11 mouse cellular contexts compared by ENCODE assay signal in the genomic region with DNA sequence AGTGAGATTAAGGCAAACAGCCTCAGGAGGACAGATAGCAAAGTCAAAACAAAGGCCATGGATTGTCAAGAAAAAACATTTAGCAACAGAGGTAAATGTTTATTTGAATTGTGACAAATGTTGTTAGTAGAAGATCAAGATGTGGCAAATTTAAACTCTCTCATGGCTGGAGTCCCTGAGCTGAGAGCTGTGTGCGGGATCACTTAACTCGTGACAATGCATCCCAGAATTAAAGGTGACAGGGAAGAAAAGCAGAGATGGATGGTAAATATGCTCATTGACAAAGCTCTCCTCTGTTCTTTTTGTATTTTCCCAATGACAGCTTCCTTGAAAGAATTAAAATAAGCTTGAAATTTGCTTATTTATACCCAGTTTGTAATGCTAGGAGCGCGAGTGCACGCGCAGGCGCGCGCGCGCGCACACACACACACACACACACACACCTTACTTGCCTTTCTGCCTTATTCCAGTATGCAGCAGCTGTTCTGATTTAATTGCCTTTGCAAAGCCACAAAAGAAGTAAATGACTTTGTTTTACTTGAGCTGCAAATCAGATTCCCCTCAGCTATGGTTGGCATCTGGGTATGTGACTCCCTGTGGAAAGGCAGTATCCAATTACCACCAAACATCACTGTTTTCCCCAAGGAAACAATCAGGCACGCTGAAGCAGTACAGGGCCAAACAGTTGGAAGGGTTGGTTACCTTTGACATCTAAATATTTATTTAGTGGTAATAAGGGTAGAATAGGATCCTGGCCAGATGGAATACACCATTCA.
DNase-seq lines count a peak whose midpoint lies in the region; ATAC-seq lines count a peak whose summit lies in the region.
"Had no signal": no experiment of that assay in that cellular context is flagged by ENCODE, and none has a peak within 500 bp of the region (broad histone marks: within the 10 kb centered on the region; RNA-seq: fewer than 3 reads in every experiment).

No protein-coding gene starts in this region.

- H3K4me2 ChIP-seq in embryonic facial prominence, embryonic 14.5 days (ENCODE audit: low read depth, low read length), result peak overlapping the region; percentile 28; the same call in 1 of the 2 replicates
- peak overlapping the region; percentile 42 for H3K4me2 ChIP-seq in hindbrain, embryonic 16.5 days (ENCODE audit: low read length)
- H3K4me2 ChIP-seq in midbrain, embryonic 16.5 days (ENCODE audit: low read length), result peak overlapping the region; percentile 2; the same call in 1 of the 2 replicates

- H3K9me3 ChIP-seq in embryonic facial prominence, embryonic 14.5 days (ENCODE audit: control insufficient read depth, low read length), result no peaks in the 10 kb centered on the region
- no peaks in the 10 kb centered on the region for H3K9me3 ChIP-seq in hindbrain, embryonic 16.5 days (ENCODE audit: control insufficient read depth, low read length)
- H3K9me3 ChIP-seq in midbrain, embryonic 16.5 days (replicated peaks; ENCODE audit: control insufficient read depth, low read length, poor library complexity, severe bottlenecking), result no peaks in the 10 kb centered on the region
- H3K9me3 ChIP-seq: G1E had no signal

- H3K4me1 ChIP-seq in embryonic facial prominence, embryonic 14.5 days (ENCODE audit: control insufficient read depth, insufficient read depth, low read length), result no peaks in the 10 kb centered on the region
- 0 out of 2 replicates have a peak, but pooled peaks cover 3% of the 10 kb centered on the region for H3K4me1 ChIP-seq in hindbrain, embryonic 16.5 days (ENCODE audit: control insufficient read depth, insufficient read depth, low read depth, low read length)
- H3K4me1 ChIP-seq in midbrain, embryonic 16.5 days (ENCODE audit: control insufficient read depth, insufficient read depth, low read length), result peaks cover 5% of the 10 kb centered on the region

- H3K9ac ChIP-seq in embryonic facial prominence, embryonic 14.5 days (ENCODE audit: low read depth, low read length), result no peak overlapping the region
- H3K9ac ChIP-seq in hindbrain, embryonic 16.5 days (ENCODE audit: low read depth, low read length), result peak overlapping the region; percentile 17; the same call in 1 of the 2 replicates
- H3K9ac ChIP-seq in midbrain, embryonic 16.5 days (ENCODE audit: low read depth, low read length), result no peak overlapping the region

- 56% methylated on average over 13 of the region's 13 CpGs for WGBS in embryonic facial prominence, embryonic 14.5 days
- 44% methylated on average over 13 of the region's 13 CpGs for WGBS in hindbrain, embryonic 16.5 days
- WGBS in midbrain, embryonic 16.5 days, result 55% methylated on average over 13 of the region's 13 CpGs

- DNase-seq in embryo, embryonic 10.5 days (ENCODE audit: low spot score), result peak; percentile 62
- peak; percentile 67 for DNase-seq in embryonic facial prominence, embryonic 14.5 days (ENCODE audit: low spot score)
- DNase-seq in right cerebral cortex, postnatal 36 days (ENCODE audit: low spot score in 2 of 2), result no peak
- no peak for DNase-seq in spleen, postnatal 4 days (ENCODE audit: low spot score in 2 of 2)
- no peak for DNase-seq in testis, postnatal 14 days (ENCODE audit: low spot score)
- DNase-seq: kidney, postnatal 25 days; liver; lung, postnatal 36 days had no signal

- no peaks in the 10 kb centered on the region for H3K27me3 ChIP-seq in embryonic facial prominence, embryonic 14.5 days (replicated peaks; ENCODE audit: control insufficient read depth, insufficient read depth, low read length)
- H3K27me3 ChIP-seq in hindbrain, embryonic 16.5 days (replicated peaks; ENCODE audit: control insufficient read depth, insufficient read depth, low read length), result no peaks in the 10 kb centered on the region
- no peaks in the 10 kb centered on the region for H3K27me3 ChIP-seq in midbrain, embryonic 16.5 days (ENCODE audit: control insufficient read depth, insufficient read depth, low read depth, low read length)

- no peak overlapping the region for H3K4me3 ChIP-seq in embryonic facial prominence, embryonic 14.5 days (ENCODE audit: low read depth, low read length)
- H3K4me3 ChIP-seq in hindbrain, embryonic 16.5 days (ENCODE audit: low read length), result peak overlapping the region; percentile 19; the same call in 1 of the 2 replicates
- no peak overlapping the region for H3K4me3 ChIP-seq in midbrain, embryonic 16.5 days (ENCODE audit: low read depth, low read length)

- H3K27ac ChIP-seq in embryonic facial prominence, embryonic 14.5 days (replicated peaks; ENCODE audit: low read depth, low read length), result no peak overlapping the region
- no peak overlapping the region for H3K27ac ChIP-seq in hindbrain, embryonic 16.5 days (ENCODE audit: low read depth, low read length)
- no peak overlapping the region for H3K27ac ChIP-seq in midbrain, embryonic 16.5 days (ENCODE audit: low read length)

- peak; percentile 92 for ATAC-seq in embryonic facial prominence, embryonic 14.5 days (ENCODE audit: low read depth)
- ATAC-seq in hindbrain, embryonic 16.5 days, result peak; percentile 72
- peak; percentile 72 for ATAC-seq in midbrain, embryonic 16.5 days

- H3K36me3 ChIP-seq in embryonic facial prominence, embryonic 14.5 days (ENCODE audit: control insufficient read depth, insufficient read depth, low read length), result no peaks in the 10 kb centered on the region
- H3K36me3 ChIP-seq in hindbrain, embryonic 16.5 days (ENCODE audit: control insufficient read depth, insufficient read depth, low read length), result no peaks in the 10 kb centered on the region
- H3K36me3 ChIP-seq in midbrain, embryonic 16.5 days (ENCODE audit: control insufficient read depth, insufficient read depth, low read length), result no peaks in the 10 kb centered on the region
- H3K36me3 ChIP-seq: G1E had no signal

Comparison
In these comparisons a context has a peak if more than half of its experiments do, and no peak if none do; other contexts are left out.
1. DNase-seq: peak in embryo, embryonic 10.5 days (single experiment) and embryonic facial prominence, embryonic 14.5 days (single experiment); none in right cerebral cortex, postnatal 36 days (0 of 2), spleen, postnatal 4 days (0 of 2) and testis, postnatal 14 days (single experiment).
2. Peak in every context shown above with its lines, with median percentiles within 50 percentile points of each other: ATAC-seq and H3K4me2 ChIP-seq.